Mouse (Mus musculus): ENCODE measurements around the gene Nhlrc3.

- no peak for TF ChIP-seq CTCF (IDR thresholded peaks at IDR 0.05; ENCODE audit: extremely low read depth, insufficient read depth, insufficient read length, insufficient replicate concordance)
- TF ChIP-seq POLR2A (IDR thresholded peaks at IDR 0.05; ENCODE audit: low read depth, low read length) = no peak
Measured at GRCm38 (mm10) chr3:53498351-53498905, 35.3 kb upstream of the Nhlrc3 start.
